Mouse (Mus musculus) megakaryocyte, embryonic 14.5 days (primary cell): ENCODE results near the gene Dnmt3a. TPM values are rescaled to one million over a fixed set of nuclear protein-coding genes. Genes with fewer than 3 reads are reported as not detected.

Source experiments
- H3K27me3 ChIP-seq: replicated peaks from 2 replicates; pipeline ENCODE3; 2012; ENCODE audit warnings: inconsistent platforms
- H3K36me3 ChIP-seq: replicated peaks from 2 replicates; pipeline ENCODE3; 2012; ENCODE audit warnings: low read length, inconsistent platforms, mixed read lengths
- H3K4me1 ChIP-seq: 2 replicates; pipeline ENCODE4 v1.6.1; 2012; ENCODE audit warnings: inconsistent platforms
- H3K4me3 ChIP-seq: replicated peaks from 2 replicates; pipeline ENCODE3; 2012; ENCODE audit warnings: moderate library complexity, mild to moderate bottlenecking, inconsistent platforms
- H3K9me3 ChIP-seq: 2 replicates; pipeline ENCODE4 v1.6.1; 2012; ENCODE audit warnings: inconsistent platforms
- FLI1 ChIP-seq: IDR thresholded peaks from 2 replicates; pipeline ENCODE4 v1.6.1; 2012; ENCODE audit warnings: low read length, inconsistent platforms, mixed read lengths
- GATA1 ChIP-seq: IDR thresholded peaks from 3 replicates; pipeline ENCODE4 v1.6.1; 2012; ENCODE audit warnings: mixed read lengths, low read length, inconsistent platforms, borderline replicate concordance
- polyA plus RNA-seq: library from polyadenylated mRNA; stranded (reverse); fragments of >175 nt; gene quantifications from 2 replicates; pipeline ENCODE4 v1.2.3, GENCODE M21; 2012; ENCODE audit warnings: low replicate concordance; ENCODE audit not compliant: insufficient read depth

The Dnmt3a gene
- polyA plus RNA-seq, 1 experiment, result 30.1 TPM

DNA sequence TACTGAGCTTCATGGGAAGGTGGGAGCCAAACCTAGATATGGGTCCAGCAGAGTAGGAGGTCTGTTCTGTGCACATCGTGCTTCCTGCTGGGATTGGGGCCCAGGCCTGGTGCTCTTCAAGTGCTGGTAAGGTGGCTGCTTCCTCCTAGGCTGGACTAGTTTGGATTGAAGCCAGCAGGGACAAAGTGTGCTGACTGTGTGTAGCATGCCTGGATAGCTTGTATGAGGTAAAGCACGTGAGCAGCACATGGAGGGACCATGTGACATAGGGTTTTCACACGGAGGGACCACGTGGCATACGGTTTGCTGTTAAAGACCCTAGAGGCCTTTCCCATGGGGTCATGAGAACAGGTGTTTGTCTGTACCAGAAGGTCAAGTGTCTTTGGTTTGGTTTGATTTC, 38.5 kb downstream of the Dnmt3a start:
- Histone ChIP-seq H3K4me1 (peaks cover 78% of the 10 kb centered on the region), H3K9me3 (peaks cover 2% of the 10 kb centered on the region; the same call in 1 of the 2 replicates), H3K36me3 (peaks cover 85% of the 10 kb centered on the region)

DNA sequence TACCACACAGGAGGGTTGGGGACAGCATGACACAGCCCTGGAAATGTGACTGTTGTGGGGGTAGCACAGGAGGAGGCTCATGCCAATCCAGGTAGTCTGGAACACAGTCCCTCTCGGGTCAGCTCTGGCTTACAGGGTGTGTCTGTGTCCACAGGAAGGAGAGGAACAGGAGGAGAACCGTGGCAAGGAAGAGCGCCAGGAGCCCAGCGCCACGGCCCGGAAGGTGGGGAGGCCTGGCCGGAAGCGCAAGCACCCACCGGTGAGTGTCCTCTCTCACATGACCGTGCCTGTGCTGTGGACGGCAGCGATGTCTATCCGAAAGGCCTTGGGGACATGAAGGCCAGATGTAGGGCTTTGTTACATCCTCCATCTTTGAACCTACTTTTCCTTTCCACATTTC, 43.7 kb downstream of the Dnmt3a start:
- Histone ChIP-seq H3K36me3 (peaks cover 78% of the 10 kb centered on the region), H3K4me1 (peaks cover 76% of the 10 kb centered on the region), H3K9me3 (peaks cover 2% of the 10 kb centered on the region; the same call in 1 of the 2 replicates), H3K4me3 (no peak overlapping the region), H3K27me3 (no peaks in the 10 kb centered on the region)
- TF ChIP-seq GATA1 (no peak), FLI1 (no peak)

More for the DNA sequence above, 38.5 kb downstream of the Dnmt3a start:
- Histone ChIP-seq H3K4me3 (no peak overlapping the region), H3K27me3 (no peaks in the 10 kb centered on the region)
- TF ChIP-seq GATA1 (no peak), FLI1 (no peak)

DNA sequence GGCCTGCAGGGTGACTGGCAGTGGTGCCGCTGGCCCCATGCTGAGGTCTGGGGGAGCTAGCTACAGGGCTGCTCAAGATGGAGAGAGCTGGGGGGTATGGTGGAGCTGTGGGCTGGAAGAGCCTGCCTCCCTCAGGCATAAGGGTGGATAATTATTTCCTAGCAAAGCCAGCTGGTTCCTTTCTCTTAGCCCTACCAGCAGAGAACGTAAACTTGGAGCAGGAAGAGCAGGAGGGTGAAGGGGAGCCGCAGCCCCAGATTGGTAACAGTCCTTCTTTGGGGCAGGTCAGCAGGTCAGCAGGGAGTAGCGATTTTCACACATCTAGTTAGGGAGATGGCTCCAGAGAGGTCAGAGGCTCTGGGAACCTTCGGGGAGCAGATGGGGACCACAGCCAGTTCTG, 44.4 kb downstream of the Dnmt3a start:
- Histone ChIP-seq H3K4me3 (no peak overlapping the region), H3K36me3 (peaks cover 76% of the 10 kb centered on the region), H3K9me3 (peaks cover 2% of the 10 kb centered on the region; the same call in 1 of the 2 replicates), H3K27me3 (no peaks in the 10 kb centered on the region), H3K4me1 (peaks cover 76% of the 10 kb centered on the region)
- no peak for TF ChIP-seq GATA1
- no peak for TF ChIP-seq FLI1

DNA sequence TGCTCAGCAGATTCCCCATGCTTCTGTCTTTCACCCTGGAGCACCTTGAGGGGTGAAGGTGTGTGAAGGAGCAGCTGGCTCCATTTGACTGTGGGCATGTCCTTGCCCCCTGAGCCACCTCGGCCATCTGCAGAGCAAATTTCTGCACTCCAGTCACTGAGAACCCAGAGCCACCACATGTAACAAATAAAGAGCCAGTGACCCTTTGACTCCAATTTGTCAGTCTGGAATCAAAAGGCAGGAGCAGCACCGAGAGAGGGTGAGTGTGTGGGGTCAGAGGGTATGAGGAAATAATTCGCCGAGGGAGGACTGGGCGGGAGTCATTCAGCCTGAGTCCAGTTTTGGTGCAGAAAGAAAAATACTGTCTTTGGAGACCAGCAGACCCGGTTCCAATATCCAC, 44.9 kb downstream of the Dnmt3a start:
- Histone ChIP-seq H3K27me3 (no peaks in the 10 kb centered on the region), H3K4me3 (no peak overlapping the region), H3K9me3 (peaks cover 2% of the 10 kb centered on the region; the same call in 1 of the 2 replicates), H3K4me1 (peaks cover 76% of the 10 kb centered on the region), H3K36me3 (peaks cover 71% of the 10 kb centered on the region)
- TF ChIP-seq FLI1, result no peak
- TF ChIP-seq GATA1, result no peak

DNA sequence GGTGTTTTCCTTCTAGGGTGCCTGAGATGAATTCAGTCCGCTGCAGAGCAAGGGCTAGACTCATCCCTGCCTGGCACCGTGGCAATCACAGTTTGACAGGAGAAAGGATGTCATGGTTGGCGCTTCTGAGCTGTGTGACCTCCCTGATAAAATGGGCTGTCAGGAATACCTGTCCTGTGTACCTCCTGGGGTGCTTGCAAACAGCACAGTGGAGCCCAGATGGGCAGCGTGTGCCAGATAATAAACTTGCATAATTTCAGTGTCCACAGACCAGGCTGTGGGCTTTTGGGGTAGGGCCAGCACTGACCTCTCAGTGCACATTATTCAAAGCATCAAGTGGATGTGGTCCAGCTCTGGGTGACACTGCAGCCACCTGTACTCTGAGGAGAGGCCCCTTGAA, 45.4 kb downstream of the Dnmt3a start:
- Histone ChIP-seq H3K4me3 (no peak overlapping the region), H3K9me3 (peaks cover 2% of the 10 kb centered on the region; the same call in 1 of the 2 replicates), H3K4me1 (peaks cover 76% of the 10 kb centered on the region), H3K36me3 (peaks cover 67% of the 10 kb centered on the region), H3K27me3 (no peaks in the 10 kb centered on the region)
- no peak for TF ChIP-seq GATA1
- TF ChIP-seq FLI1, result no peak

DNA sequence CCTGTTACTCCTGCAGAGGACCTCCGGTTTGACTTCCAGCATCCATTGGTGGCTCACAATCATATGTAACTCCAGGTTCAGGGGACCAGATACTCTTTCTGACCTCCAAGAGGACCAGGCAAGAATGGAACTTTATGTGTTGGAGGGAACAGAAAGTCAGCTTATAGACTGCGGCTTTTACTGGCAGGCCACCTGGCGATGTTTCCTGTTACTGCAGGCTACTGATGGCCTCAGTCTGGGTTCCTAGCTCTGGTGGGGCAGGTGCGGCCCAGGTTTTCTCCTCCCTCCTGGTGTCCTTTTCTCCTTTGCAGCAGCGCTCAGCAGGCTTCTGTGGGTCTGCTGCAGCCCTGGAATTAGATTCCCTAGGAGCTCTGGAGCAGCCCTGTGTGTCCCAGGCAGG, 46.7 kb downstream of the Dnmt3a start:
- Histone ChIP-seq H3K27me3 (no peaks in the 10 kb centered on the region), H3K4me3 (no peak overlapping the region), H3K9me3 (peaks cover 2% of the 10 kb centered on the region; the same call in 1 of the 2 replicates), H3K4me1 (peaks cover 83% of the 10 kb centered on the region), H3K36me3 (peaks cover 72% of the 10 kb centered on the region)
- TF ChIP-seq FLI1 (no peak), GATA1 (no peak)

DNA sequence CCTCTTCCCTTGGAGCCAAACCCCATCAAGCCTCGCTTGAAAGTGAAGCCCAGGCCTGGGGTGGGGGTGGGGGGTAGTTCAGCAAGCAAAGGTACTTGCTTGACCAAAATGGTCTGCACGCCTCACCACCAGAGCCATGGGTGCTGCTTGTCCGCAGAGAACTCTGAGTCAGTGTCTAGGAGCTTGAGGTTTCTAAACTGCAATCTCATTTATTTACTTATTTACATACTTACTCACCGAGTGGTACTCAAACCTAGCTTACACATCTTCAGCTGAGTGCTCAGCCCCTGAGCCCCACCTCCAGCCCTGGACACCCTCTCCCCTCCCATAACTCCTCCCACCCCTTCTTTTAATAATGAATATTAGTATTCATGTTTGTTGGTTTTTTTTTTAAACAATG, 48.6 kb downstream of the Dnmt3a start:
- H3K27me3 ChIP-seq, result no peaks in the 10 kb centered on the region
- H3K4me3 ChIP-seq, result peak overlapping the region; percentile 62
- no peak for TF ChIP-seq GATA1
- no peak for TF ChIP-seq FLI1
- no peaks in the 10 kb centered on the region for H3K9me3 ChIP-seq
- H3K4me1 ChIP-seq, result peaks cover 92% of the 10 kb centered on the region
- peaks cover 73% of the 10 kb centered on the region for H3K36me3 ChIP-seq

DNA sequence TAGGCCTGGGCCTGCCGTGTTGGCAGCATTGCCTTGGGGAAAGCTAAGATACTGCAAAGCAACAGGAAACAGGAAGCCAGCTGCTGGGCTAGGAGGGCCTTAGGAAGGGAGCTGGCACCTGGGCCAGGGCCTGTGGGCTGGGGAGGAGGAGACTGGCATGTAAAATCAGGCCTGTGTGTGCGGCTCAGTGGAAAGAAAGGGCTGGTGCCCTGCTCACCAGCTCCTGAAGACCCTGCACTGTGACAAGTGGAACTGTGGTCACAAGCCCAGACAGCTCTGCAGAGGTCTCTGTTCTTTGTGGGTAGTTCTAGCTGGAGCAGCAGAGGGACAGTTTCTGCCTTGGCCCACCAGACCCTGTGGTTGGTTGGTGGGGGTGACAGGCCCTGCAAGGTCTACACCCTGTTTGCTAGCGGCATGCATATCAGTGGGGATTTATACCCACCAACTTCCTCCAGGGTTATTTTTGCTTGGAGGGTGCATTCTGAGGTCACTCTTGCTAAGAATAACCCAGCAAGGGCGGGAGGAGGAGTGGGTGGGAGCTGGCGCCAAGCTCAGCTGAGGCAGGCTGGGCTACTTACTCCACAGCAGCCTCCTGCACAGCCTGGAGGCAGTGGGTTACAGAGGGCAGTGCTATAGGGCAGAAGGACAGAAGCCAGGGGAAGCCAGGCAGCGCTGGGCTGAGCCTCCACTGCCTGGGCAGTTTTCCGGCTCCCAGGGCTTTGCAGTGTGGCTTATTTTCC, 50.1 kb downstream of the Dnmt3a start:
- Histone ChIP-seq H3K9me3 (no peaks in the 10 kb centered on the region), H3K4me3 (peak overlapping the region; percentile 87), H3K4me1 (peaks cover 92% of the 10 kb centered on the region), H3K36me3 (peaks cover 73% of the 10 kb centered on the region), H3K27me3 (no peaks in the 10 kb centered on the region)
- TF ChIP-seq FLI1, result peak; percentile 13; the same call in 1 of the 2 replicates
- no peak for TF ChIP-seq GATA1

DNA sequence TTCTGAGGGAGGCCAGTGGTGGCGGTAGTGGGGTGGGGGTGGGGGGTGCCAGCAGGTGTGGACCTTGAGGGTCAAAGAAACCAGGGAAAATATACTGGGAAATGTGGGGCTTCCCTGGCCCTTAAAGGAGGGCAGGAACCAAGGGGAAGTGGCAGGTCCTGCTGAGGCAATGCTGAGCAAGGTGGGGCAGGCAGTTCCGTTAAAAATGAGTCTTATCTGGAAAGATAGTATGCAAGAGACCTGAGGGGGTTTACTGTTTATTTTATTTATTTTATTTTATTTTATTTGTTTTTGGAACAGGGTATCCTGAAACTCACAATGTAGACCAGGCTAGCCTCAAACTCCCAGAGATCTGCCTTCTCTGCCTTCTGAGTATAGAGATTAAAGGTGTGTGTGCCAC, 50.9 kb downstream of the Dnmt3a start:
- Histone ChIP-seq H3K27me3 (no peaks in the 10 kb centered on the region), H3K4me3 (peak overlapping the region; percentile 87), H3K4me1 (peaks cover 93% of the 10 kb centered on the region), H3K36me3 (peaks cover 73% of the 10 kb centered on the region), H3K9me3 (no peaks in the 10 kb centered on the region)
- TF ChIP-seq FLI1, result no peak
- TF ChIP-seq GATA1, result no peak

DNA sequence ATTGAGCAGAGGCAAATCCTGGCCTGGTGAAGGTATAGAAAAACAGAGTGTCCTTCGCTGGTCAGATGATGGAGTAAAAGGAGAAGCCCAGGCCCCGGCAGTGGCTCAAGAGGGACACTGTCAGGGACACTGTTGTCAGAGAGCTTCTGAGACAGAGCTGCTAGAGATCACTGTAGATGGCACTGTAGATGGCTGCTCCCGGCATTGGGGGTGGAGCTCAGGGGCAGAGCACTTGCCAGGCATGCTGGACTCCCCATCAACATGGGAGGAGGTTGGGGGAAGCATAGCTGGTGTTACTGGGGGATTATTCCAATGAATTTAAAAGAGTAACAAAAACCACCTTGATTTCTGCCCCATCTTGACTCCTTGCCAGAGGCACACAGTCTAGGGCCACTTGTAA, 51.4 kb downstream of the Dnmt3a start:
- TF ChIP-seq GATA1 (no peak), FLI1 (no peak)
- peaks cover 78% of the 10 kb centered on the region for H3K36me3 ChIP-seq
- H3K4me3 ChIP-seq, result peak overlapping the region; percentile 25
- no peaks in the 10 kb centered on the region for H3K27me3 ChIP-seq
- no peaks in the 10 kb centered on the region for H3K9me3 ChIP-seq
- peaks cover 98% of the 10 kb centered on the region for H3K4me1 ChIP-seq
